13 mouse cellular contexts compared by ENCODE assay signal in the genomic region with DNA sequence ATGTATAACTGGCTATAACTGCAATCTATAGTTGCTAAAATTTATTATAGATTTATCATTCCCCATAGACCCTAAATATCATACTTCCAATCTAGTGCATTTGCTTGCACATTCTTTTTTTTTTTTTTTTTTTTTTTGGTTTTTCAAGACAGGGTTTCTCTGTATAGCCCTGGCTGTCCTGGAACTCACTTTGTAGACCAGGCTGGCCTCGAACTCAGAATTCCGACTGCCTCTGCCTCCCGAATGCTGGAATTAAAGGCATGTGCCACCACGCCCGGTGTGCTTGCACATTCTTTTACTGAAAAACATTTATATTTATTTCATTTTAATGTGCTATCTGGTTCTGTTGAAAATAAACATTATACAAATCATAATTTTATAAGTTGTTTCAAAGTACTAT.
"Had no signal": no experiment of that assay in that cellular context is flagged by ENCODE, and none has a peak within 500 bp of the region (broad histone marks: within the 10 kb centered on the region; RNA-seq: fewer than 3 reads in every experiment).

No protein-coding gene starts in this region.

- DNase-seq: kidney, adult 2 months; kidney, postnatal 14 days; left cerebral cortex, postnatal 4 days; lung, adult 18-20 months; right cerebral cortex, adult 18-20 months; right cerebral cortex, postnatal 25 days; thymus, postnatal 4 days had no signal

- H3K9me3 ChIP-seq: kidney, embryonic 15.5 days; limb, embryonic 13.5 days; neural tube, embryonic 13.5 days had no signal

- H3K36me3 ChIP-seq: kidney, embryonic 15.5 days; limb, embryonic 13.5 days; neural tube, embryonic 13.5 days had no signal

- H3K27ac ChIP-seq: kidney, embryonic 15.5 days; limb, embryonic 13.5 days; liver, embryonic 14.5 days; neural tube, embryonic 13.5 days; stomach, postnatal 0 days had no signal

- H3K4me3 ChIP-seq: kidney, embryonic 15.5 days; limb, embryonic 13.5 days; neural tube, embryonic 13.5 days had no signal

- H3K4me2 ChIP-seq: kidney, embryonic 15.5 days; limb, embryonic 13.5 days; neural tube, embryonic 13.5 days had no signal

- H3K9ac ChIP-seq: kidney, embryonic 15.5 days; limb, embryonic 13.5 days; liver, embryonic 14.5 days; neural tube, embryonic 13.5 days had no signal

- H3K4me1 ChIP-seq: kidney, embryonic 15.5 days; limb, embryonic 13.5 days had no signal

- ATAC-seq: intestine, embryonic 16.5 days had no signal

- H3K27me3 ChIP-seq: kidney, embryonic 15.5 days; limb, embryonic 13.5 days; neural tube, embryonic 13.5 days had no signal
